8 mouse cellular contexts compared by ENCODE assay signal in genomic region chr12:32487883-32488577, GRCm38 (mm10).
DNase-seq lines count a peak whose midpoint lies in the region; ATAC-seq and TF ChIP-seq lines count a peak whose summit lies in the region.

No protein-coding gene starts in this region.

- no peak overlapping the region for H3K4me2 ChIP-seq in intestine, postnatal 0 days (replicated peaks; ENCODE audit: low read depth)

- H3K9me3 ChIP-seq in intestine, postnatal 0 days (ENCODE audit: control insufficient read depth): no peaks in the 10 kb centered on the region

- 0 out of 2 replicates have a peak overlapping the region, but pooled peaks have one; percentile 7 for H3K9ac ChIP-seq in intestine, postnatal 0 days (ENCODE audit: low read depth, low read length)

- peak; percentile 25 for DNase-seq in kidney, adult 9 months
- DNase-seq in kidney, adult 11 months: no peak
- DNase-seq in heart, adult 18-20 months: peak; percentile 25 to 43
- no peak for DNase-seq in cerebellum, postnatal 36 days
- no peak for DNase-seq in cerebellum, adult 18-20 months
- DNase-seq in cerebellum, adult 2 months: no peak

- H3K36me3 ChIP-seq in intestine, postnatal 0 days (ENCODE audit: control insufficient read depth, insufficient read depth): no peaks in the 10 kb centered on the region
- H3K36me3 ChIP-seq in small intestine, adult 2 months (ENCODE audit: control insufficient read depth, insufficient read depth, low read length): no peaks in the 10 kb centered on the region

- peak; percentile 63 for ATAC-seq in intestine, postnatal 0 days

- H3K27me3 ChIP-seq in intestine, postnatal 0 days (replicated peaks; ENCODE audit: control insufficient read depth, insufficient read depth, low read length): no peaks in the 10 kb centered on the region
- no peaks in the 10 kb centered on the region for H3K27me3 ChIP-seq in small intestine, adult 2 months (ENCODE audit: control insufficient read depth, insufficient read depth, low read length)
- no peaks in the 10 kb centered on the region for H3K27me3 ChIP-seq in cerebellum, adult 2 months (ENCODE audit: control insufficient read depth, insufficient read depth, low read length)

- no peak for TF ChIP-seq POLR2A in small intestine, adult 2 months (IDR thresholded peaks at IDR 0.05; ENCODE audit: low read depth, low read length)
- no peak for TF ChIP-seq POLR2A in cerebellum, adult 2 months (IDR thresholded peaks at IDR 0.05; ENCODE audit: borderline replicate concordance, insufficient read depth, low read length)

- H3K4me1 ChIP-seq in intestine, postnatal 0 days (replicated peaks; ENCODE audit: control insufficient read depth, insufficient read depth, low read length): peaks cover 10% of the 10 kb centered on the region
- H3K4me1 ChIP-seq in small intestine, adult 2 months (ENCODE audit: control insufficient read depth, insufficient read depth, insufficient read length, low read length): peaks cover 11% of the 10 kb centered on the region
- H3K4me1 ChIP-seq in cerebellum, adult 2 months (ENCODE audit: control insufficient read depth, insufficient read depth, low read length): no peaks in the 10 kb centered on the region

- no peak overlapping the region for H3K27ac ChIP-seq in intestine, postnatal 0 days (ENCODE audit: low read depth, low read length)
- peak overlapping the region; percentile 5; the same call in 1 of the 2 replicates for H3K27ac ChIP-seq in small intestine, adult 2 months (ENCODE audit: insufficient read depth, low read depth, low read length)
- no peak overlapping the region for H3K27ac ChIP-seq in cerebellum, adult 2 months (ENCODE audit: insufficient read depth, low read length)

- no peak overlapping the region for H3K4me3 ChIP-seq in intestine, postnatal 0 days (ENCODE audit: low read depth, low read length)
- H3K4me3 ChIP-seq in small intestine, adult 2 months (ENCODE audit: low read depth, low read length): no peak overlapping the region
- no peak overlapping the region for H3K4me3 ChIP-seq in cerebellum, adult 2 months (replicated peaks; ENCODE audit: insufficient read depth, low read depth, low read length)

- no peak for TF ChIP-seq CTCF in intestine, postnatal 0 days (IDR thresholded peaks at IDR 0.05; ENCODE audit: low read depth)
- no peak for TF ChIP-seq CTCF in small intestine, adult 2 months (IDR thresholded peaks at IDR 0.05; ENCODE audit: extremely low read depth, insufficient read length, insufficient replicate concordance, low read depth, low read length)
- no peak for TF ChIP-seq CTCF in cerebellum, adult 2 months (IDR thresholded peaks at IDR 0.05; ENCODE audit: borderline replicate concordance, insufficient read depth, low read depth, low read length)

- WGBS in intestine, postnatal 0 days: 13% methylated on average over 3 of the region's 3 CpGs
- 8% methylated on average over 3 of the region's 3 CpGs for WGBS in small intestine, adult 2 months
- WGBS in cerebellum, adult 2 months: 42% methylated on average over 3 of the region's 3 CpGs

Comparison
In these comparisons a context has a peak if more than half of its experiments do, and no peak if none do; other contexts are left out.
1. DNase-seq: peak in kidney, adult 9 months (single experiment) and heart, adult 18-20 months (2 of 2); none in kidney, adult 11 months (single experiment), cerebellum, postnatal 36 days (0 of 2), cerebellum, adult 18-20 months (0 of 2) and cerebellum, adult 2 months (0 of 2).